Mouse (Mus musculus): ENCODE results near the gene Map2k3.

The Map2k3 gene

DNA sequence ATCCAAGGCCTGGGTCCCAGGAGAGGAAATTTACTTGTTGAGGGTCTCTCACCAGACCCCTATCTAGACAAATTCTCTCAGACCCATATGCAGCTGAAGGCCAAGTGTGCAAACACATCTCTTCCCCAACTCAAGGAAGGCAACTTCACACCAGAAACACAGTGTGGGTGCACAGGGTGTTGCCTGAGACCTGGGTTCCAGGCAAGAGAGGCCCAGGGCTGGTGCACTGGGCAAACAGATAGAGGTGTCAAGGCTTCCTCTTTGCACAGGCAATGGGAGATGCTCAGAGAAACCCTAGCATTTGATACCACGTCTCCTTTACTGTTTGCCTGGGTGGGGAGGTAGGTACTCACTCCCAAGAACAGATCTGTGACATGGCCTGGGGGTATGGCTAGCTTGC, 6.9 kb upstream of the Map2k3 start:
- DNase-seq (ENCODE audit: low read depth, low spot score) = no peak

GRCm38 (mm10) chr11:60927264-60927663, 4.6 kb upstream of the Map2k3 start:
- DNase-seq (ENCODE audit: low read depth, low spot score) = peak; percentile 97

- no peak for DNase-seq (ENCODE audit: low read depth, low spot score)
These were observed 1.0 kb upstream of the Map2k3 start for GRCm38 (mm10) chr11:60930724-60931281.

DNA sequence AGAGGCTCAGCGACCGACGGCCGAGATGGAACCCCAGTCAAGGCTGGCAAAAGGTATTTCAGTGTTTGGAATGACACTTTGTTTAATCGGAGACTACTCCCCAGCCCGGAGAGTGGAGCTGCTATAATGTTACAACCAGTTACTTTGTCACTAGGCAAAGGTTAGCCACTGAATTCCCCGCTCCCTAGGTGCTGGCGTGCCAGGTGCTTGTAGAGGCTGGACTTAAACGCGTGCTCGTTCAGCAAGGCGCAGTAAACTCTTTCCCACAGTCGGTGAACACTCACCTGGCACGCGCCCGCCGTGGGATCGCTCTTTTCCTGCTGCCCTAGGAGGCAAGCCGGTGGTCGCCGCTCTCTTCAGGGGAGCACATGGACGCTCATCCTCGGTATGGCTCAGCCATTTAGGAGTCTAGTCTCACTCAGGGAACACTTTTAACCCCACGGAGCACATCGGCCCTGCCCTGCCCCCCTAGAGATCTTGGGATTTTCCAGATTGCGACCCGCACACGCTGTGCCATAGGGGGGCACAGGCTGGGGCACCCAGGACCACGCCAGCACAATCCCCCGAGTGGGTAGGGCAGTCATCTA, 458 bp upstream of the Map2k3 start:
- no peak for DNase-seq (ENCODE audit: low read depth, low spot score)

DNA sequence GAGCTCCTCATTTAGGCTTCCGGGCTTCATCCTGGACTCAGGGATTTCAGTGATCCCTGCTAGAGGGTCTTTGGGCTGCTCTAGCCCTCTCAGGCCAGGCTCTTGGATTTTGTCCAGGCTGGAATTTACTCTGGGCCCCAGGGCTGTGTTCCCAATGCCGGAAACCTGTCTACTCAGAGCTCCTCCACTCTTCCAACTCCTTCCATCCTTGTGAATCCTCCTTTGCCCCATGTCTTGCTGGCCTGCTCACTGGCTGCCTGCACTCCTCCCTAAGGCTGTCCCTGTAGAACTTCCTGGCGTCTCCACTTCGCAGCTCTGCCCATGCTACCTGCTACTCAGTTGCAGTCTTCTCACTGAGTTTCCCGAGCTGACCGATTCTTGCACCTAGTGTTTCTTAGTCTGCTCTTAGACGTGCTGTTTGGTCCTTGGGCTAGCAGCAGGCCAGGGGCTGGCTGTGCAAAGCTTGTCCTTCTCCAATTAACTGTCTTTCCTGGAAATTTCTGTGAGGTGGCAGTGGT, 729 bp downstream of the Map2k3 start:
- DNase-seq (ENCODE audit: low read depth, low spot score) = no peak

DNA sequence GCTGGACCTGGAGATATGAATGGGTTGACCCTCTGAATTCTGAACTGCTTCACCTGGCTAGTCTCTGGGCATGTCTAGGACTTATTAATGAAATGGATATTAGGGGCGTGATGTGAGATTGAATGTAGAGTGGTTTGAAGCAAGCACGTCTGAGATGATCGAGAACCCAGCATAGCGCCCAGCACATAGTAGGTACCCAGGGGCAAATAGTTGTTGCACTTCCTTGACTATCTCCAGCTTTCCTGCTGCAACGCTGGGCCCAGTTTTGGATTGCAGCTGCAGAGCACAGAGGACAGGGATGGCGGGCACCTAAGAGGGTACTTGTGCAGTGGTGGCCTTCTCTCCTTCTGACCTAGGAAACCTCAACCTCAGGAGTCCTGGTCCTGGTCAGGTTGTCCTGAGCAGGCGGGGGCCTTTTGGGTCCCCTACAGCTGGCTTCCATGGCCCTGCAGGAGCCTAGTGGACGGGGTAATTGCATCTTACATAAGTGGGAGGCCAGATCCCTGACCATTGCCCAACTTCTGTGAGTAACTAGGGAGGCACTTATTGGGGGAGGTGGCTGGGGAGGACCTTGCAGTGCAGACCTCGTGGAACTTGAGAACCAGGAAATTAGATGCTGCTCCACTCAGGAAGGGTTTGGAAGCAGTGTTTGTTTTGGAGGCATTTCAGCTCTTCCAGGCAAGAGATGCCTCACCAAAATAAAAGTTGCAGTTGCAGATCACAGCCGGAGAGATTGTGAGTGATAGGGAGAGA, 1.5 kb downstream of the Map2k3 start:
- DNase-seq (ENCODE audit: low read depth, low spot score) = no peak

- DNase-seq (ENCODE audit: low read depth, low spot score) = no peak
These were observed 3.0 kb downstream of the Map2k3 start for GRCm38 (mm10) chr11:60934795-60935194.

- no peak for DNase-seq (ENCODE audit: low read depth, low spot score)
These were observed 3.6 kb downstream of the Map2k3 start for GRCm38 (mm10) chr11:60935326-60935974.

DNA sequence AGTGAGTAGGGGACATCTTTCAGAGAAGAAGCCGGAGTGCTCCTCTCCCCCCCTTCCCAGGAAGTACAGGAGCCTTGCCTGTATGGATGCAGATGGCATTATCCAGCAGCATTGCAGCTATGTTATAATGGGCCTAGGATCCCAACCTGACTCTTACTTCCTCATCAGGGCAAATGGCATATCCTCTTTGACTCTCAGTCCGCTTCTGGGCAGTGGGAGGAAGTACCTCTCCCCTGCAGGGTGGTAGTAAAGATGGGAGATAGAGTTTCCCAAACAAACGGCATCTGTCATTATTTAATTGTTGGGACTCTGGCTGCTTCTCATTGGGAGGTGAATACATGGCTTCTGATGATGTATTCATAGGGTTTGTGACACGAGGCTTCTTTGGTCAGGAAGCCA, 4.1 kb downstream of the Map2k3 start:
- DNase-seq (ENCODE audit: low read depth, low spot score) = no peak

GRCm38 (mm10) chr11:60937611-60938010, 5.8 kb downstream of the Map2k3 start:
- DNase-seq (ENCODE audit: low read depth, low spot score) = no peak

- DNase-seq (ENCODE audit: low read depth, low spot score) = no peak
These were observed 7.7 kb downstream of the Map2k3 start for GRCm38 (mm10) chr11:60939487-60939886.

DNA sequence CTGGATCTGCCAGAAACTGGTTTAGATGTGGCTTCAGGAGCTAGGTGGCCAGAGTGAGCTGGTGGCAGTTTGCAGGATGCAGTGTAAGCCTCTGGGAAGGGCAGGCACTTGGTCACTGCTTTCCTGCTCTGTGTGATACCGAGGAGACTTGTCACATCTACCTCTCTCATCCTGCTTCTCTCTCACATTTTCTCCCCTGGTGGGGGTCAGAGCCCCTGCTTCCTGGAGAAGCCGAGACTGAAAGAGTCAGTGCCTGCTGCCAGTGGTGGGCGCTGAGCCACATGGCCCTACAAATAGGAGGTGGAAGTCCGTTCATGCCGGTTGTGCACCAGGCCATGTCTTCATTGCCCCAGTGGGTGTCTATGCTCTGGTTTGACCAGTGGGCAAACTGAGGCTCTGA, 8.7 kb downstream of the Map2k3 start:
- DNase-seq (ENCODE audit: low read depth, low spot score) = no peak

GRCm38 (mm10) chr11:60941370-60941769, 9.5 kb downstream of the Map2k3 start:
- DNase-seq (ENCODE audit: low read depth, low spot score) = no peak

DNA sequence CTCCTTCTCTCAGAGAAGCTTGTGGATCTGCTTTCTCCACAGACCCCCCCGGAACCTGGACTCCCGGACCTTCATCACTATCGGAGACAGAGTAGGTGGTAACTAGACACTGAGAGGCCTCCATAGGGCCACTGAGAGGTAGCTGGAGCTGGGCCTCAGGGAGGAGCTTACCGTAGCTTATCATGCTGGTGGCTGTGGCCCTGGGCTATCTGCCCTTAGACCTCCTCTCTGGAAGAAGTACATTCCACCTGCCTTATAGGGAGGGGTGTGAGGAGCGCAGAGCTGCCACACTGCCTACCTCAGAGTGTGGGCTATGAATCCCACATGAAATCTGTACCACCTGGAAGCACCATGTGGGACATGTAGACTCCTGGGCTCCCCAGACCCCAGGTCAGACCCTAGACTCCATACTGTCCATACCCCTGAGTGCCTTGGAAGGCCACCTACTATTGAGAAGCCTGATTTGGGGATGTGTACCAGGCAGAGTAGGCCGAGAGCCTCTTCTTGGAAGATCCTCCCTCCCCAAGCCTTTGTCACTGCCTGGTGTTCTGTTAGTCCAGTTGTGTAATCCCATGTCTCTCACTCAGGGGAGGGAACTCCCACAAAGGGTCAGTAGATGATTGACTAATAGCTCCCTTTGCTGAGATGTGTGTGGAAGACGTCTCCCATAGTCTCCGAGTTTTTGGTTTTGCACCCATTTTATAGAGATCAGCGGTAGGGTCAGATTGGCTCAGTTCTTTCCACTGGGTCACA, 10.6 kb downstream of the Map2k3 start:
- DNase-seq (ENCODE audit: low read depth, low spot score) = no peak

- DNase-seq (ENCODE audit: low read depth, low spot score) = no peak
These were observed 13.2 kb downstream of the Map2k3 start for GRCm38 (mm10) chr11:60945003-60945402.

GRCm38 (mm10) chr11:60951896-60952295, 20.1 kb downstream of the Map2k3 start:
- DNase-seq (ENCODE audit: low read depth, low spot score) = no peak

DNA sequence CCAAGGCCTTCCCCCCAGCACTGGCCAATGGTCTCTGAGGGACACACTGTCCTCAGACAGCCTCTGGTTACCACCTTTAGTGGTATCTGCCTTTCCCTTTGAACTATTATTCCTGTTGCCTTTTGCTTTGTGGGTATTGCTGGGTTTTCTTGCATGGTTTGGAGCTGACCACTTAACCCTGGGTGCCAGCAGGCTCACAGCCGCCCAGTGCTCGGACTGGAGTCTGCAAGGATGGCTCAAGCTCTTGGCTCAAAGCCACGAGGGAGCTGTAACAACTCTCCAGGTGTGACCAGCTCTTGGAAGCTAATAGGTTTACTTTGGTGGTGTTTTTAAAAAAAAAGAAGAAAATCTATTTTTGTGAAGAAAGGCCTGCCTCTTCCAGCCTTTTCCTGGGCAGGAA, 20.5 kb downstream of the Map2k3 start:
- DNase-seq (ENCODE audit: low read depth, low spot score) = no peak

DNA sequence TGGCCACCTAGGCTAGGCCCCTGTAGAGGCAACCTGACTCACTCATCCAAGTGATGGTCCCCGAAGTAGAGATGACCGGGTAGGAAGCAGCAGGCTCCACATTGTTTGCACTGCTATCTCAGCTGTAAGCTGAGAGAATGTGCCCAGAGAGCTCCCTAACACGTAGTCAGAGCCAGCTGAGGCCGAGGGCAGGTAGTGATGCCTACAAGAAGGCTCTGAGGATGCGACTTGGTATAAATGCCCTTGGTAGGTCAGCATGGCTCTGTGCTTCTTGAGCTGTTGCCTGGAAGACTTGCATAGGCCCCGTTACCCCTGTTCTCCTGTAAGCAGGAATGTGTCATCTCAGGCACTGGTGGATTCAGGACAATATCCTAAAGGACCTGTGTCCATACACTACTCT, 21.2 kb downstream of the Map2k3 start:
- DNase-seq (ENCODE audit: low read depth, low spot score) = no peak

DNA sequence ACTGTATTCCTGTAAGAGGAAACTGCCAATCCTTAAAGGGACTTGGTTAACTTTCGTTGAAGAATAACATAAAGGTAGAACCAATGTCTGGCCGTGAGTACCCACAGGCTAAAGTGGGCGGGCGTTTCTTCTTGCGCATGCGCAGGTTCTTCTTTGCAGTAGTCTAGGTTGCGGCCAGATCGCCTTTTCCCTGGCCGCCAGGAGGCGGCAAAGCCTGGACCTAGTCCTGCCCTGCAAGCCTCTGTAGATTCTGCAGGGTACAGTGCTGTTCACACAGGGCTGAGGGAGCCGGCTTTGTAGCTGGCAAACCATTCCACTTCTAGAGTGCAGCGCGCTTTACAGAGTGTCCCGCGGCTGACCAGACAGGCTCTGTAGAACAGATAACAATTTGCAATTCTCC, 22.0 kb downstream of the Map2k3 start:
- peak; percentile 95 for DNase-seq (ENCODE audit: low read depth, low spot score)

- DNase-seq (ENCODE audit: low read depth, low spot score) = no peak
These were observed 22.6 kb downstream of the Map2k3 start for GRCm38 (mm10) chr11:60954255-60955104.
